Mouse (Mus musculus) myocyte (in vitro differentiated cells): Measurements from ENCODE around the gene Nhsl2.

ENCODE experiments used
- CEBPB ChIP-seq: IDR thresholded peaks from 2 replicates; pipeline ENCODE4 v1.6.1; 2011; ENCODE audit warnings: mild to moderate bottlenecking, moderate library complexity; ENCODE audit not compliant: poor library complexity, insufficient read depth, severe bottlenecking
- E2F4 ChIP-seq: IDR thresholded peaks from one replicate; pipeline ENCODE4 v1.6.1; 2011; ENCODE audit warnings: mild to moderate bottlenecking, control low read depth, moderate library complexity; ENCODE audit not compliant: insufficient read depth
- MAX ChIP-seq: IDR thresholded peaks from one replicate; pipeline ENCODE4 v1.6.1; 2011; ENCODE audit warnings: low read depth, mild to moderate bottlenecking, control low read depth
- MYOG ChIP-seq, 3 experiments: IDR thresholded peaks; one replicate each; pipeline ENCODE4 v1.6.1; 2011; ENCODE audit warnings: control low read depth in 2 of 3, low read depth in 2 of 3, mild to moderate bottlenecking in 2 of 3; ENCODE audit not compliant: insufficient read length in 2 of 3, control insufficient read depth in 1 of 3, insufficient read depth in 1 of 3
- POLR2A ChIP-seq: IDR thresholded peaks from one replicate; pipeline ENCODE4 v1.6.1; 2011; ENCODE audit warnings: low read depth, mild to moderate bottlenecking, control low read depth, moderate library complexity; ENCODE audit not compliant: insufficient read length
- TCF3 ChIP-seq: IDR thresholded peaks from one replicate; pipeline ENCODE4 v1.6.1; 2011; ENCODE audit warnings: low read depth, control low read depth; ENCODE audit not compliant: insufficient read length
- USF1 ChIP-seq: IDR thresholded peaks from one replicate; pipeline ENCODE4 v1.6.1; 2011; ENCODE audit warnings: low read depth, mild to moderate bottlenecking, control low read depth, moderate library complexity

GRCm38 (mm10) chrX:102019471-102020240, 170.5 kb downstream of the Nhsl2 start:
- no peak for TF ChIP-seq POLR2A
- no peak for TF ChIP-seq TCF3
- no peak for TF ChIP-seq CEBPB
- TF ChIP-seq MYOG (IDR thresholded peaks at IDR 0.05; ENCODE audit: control insufficient read depth in 1 of 3, insufficient read depth in 1 of 3, insufficient read length in 2 of 3, low read depth in 2 of 3): no peak
- no peak for TF ChIP-seq MAX
- TF ChIP-seq E2F4: no peak
- TF ChIP-seq USF1: no peak
